Mouse (Mus musculus) layer of hippocampus, postnatal 14 days (tissue): ENCODE results near the gene Ly6f. TPM values are rescaled to one million over a fixed set of nuclear protein-coding genes. Genes with fewer than 3 reads are reported as not detected.

Experiments
- DNase-seq, 2 experiments: peaks; one replicate each; pipeline ENCODE4 v3.0.0; 2021 to 2022; ENCODE audit warnings: low spot score in 2 of 2, mixed read lengths in 1 of 2
- total RNA-seq, 2 experiments: library from RNA; stranded (reverse); gene quantifications; 2 replicates each; pipeline ENCODE4 v1.2.3; 2021

Ly6f gene
- total RNA-seq, 2 experiments from 2014 or later: not detected

DNA sequence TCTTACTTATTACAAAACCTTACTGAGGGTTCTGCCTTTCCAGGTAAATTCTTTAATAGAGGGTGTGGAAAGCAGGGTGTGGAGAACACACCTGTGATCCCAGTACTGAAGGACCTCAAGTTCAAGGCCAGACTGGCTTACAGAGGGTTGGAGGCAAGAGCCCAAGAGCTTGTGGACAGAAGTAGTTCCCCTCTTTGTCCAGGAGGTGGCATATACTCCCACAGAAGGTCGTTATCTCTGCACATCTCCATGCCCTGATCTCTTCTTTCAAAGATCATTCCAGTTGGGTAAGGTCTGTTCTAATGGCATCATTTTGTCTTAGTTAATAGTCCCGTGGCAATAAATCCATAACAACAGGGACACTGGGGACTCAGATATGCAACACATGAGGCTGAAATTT lies 49.0 kb downstream of the Ly6f start:
- no peak for DNase-seq

DNA sequence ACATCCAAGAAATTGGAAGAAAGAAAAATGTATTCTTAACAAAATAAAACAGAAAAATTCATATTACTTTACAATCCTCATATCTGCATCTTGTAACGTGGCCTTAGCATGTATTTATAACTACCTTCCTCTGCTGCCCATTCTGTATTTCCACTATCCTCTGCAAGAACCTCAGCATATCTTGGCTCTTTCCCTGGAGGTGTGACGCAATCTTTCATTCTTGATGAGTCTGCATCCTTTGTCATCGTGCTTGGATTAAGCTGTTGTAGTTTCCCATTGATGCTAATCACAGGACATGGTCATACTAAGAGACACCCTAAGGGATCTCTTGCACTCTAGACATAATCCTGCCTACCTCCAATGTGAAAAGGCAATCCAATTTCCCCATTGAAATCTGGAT lies 50.4 kb downstream of the Ly6f start:
- no peak for DNase-seq

DNA sequence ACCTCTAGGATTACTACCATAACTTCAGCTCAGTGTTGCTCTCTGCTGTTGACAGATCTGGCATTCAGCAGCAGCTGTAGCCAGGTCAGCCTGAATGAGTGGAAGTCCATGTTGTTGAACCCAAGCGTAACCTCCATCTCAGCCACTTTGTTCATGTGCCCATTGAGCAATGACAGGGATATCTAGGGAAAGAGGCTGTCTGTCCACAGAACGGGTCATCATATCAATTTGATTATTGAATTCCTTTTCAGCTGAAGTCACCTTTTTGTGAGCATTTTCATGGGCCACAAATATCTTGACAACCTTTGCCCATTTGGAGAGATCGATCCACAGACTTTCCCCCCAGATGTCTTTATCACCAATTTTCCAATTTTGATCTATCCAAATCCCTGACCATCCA lies 51.9 kb downstream of the Ly6f start:
- no peak for DNase-seq

Other genes with a start within 250 kb of the Ly6f start
- gene Ly6c1, start 219.6 kb upstream of the Ly6f start, total RNA-seq: 10 to 100 TPM; 53.7 to 64.7 TPM
- gene Ly6c2, start 156.5 kb upstream of the Ly6f start, total RNA-seq: 1 to 10 TPM in 1 of 2 experiments, under 1 TPM in 1; 0.95 to 2.9 TPM
- not detected for gene Ly6g, start 113.2 kb upstream of the Ly6f start, total RNA-seq
- gene BC025446, start 52.0 kb upstream of the Ly6f start, total RNA-seq: not detected